Mouse (Mus musculus) myocyte (in vitro differentiated cells): Measurements from ENCODE around the gene Tesmin.

Experiments used
- CEBPB ChIP-seq: IDR thresholded peaks from 2 replicates; pipeline ENCODE4 v1.6.1; 2011; ENCODE audit warnings: mild to moderate bottlenecking, moderate library complexity; ENCODE audit not compliant: poor library complexity, insufficient read depth, severe bottlenecking
- E2F4 ChIP-seq: IDR thresholded peaks from one replicate; pipeline ENCODE4 v1.6.1; 2011; ENCODE audit warnings: mild to moderate bottlenecking, control low read depth, moderate library complexity; ENCODE audit not compliant: insufficient read depth
- MAX ChIP-seq: IDR thresholded peaks from one replicate; pipeline ENCODE4 v1.6.1; 2011; ENCODE audit warnings: low read depth, mild to moderate bottlenecking, control low read depth
- POLR2A ChIP-seq: IDR thresholded peaks from one replicate; pipeline ENCODE4 v1.6.1; 2011; ENCODE audit warnings: low read depth, mild to moderate bottlenecking, control low read depth, moderate library complexity; ENCODE audit not compliant: insufficient read length
- REST ChIP-seq: IDR thresholded peaks from one replicate; pipeline ENCODE4 v1.6.1; 2011; ENCODE audit warnings: mild to moderate bottlenecking, control low read depth, moderate library complexity; ENCODE audit not compliant: insufficient read depth, insufficient read length
- TCF12 ChIP-seq: IDR thresholded peaks from one replicate; pipeline ENCODE4 v1.6.1; 2011; ENCODE audit warnings: mild to moderate bottlenecking, control low read depth; ENCODE audit not compliant: poor library complexity, insufficient read depth, severe bottlenecking
- TCF3 ChIP-seq: IDR thresholded peaks from one replicate; pipeline ENCODE4 v1.6.1; 2011; ENCODE audit warnings: low read depth, control low read depth; ENCODE audit not compliant: insufficient read length
- USF1 ChIP-seq: IDR thresholded peaks from one replicate; pipeline ENCODE4 v1.6.1; 2011; ENCODE audit warnings: low read depth, mild to moderate bottlenecking, control low read depth, moderate library complexity

DNA sequence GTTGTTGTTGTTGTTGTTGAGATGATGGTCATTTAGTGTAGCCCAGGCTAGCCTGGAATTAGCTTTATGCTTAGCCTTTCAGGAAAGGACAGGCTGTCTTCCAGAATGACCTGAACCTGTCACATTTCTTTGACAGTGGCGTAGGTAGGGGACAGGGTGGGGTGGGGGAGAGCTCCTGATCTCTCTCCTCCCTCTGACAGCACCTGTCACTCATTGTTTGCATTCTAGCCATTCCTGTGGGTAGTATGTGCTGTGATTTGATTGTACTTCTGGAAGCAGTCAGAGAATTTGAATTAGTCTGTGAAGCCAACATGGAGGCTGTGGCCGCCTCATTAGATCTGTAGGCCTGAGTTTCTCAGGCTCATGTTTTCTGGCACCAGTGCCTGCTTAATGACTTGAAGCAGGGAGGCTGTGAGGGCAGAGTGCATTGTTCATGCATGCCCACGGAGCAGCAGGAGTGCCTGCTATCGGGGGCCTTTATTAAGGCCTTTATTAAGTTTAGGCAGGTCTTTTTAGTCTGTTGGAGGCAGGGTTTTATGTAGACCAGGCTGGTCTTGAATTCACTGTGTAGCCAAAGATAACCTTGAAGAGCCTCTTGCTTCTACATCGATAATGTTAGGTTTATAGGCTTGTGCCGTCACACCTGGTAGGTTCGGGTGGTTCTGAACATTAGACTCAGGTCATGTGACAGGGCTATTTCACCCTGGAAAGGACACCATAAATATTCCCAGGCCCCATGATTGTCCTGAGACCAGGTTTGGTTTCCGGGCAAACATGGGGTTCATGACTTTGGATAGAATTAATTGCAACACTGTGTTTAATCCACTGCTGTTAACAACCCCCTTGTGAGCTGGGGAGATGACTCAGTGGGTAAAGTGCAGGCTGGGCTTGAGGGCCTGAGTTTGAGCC is 43.8 kb upstream of the Tesmin start:
- TF ChIP-seq MAX (no peak), POLR2A (no peak), REST (no peak), CEBPB (no peak), TCF3 (no peak), USF1 (no peak), E2F4 (no peak), TCF12 (no peak)
